22 mouse cellular contexts compared by ENCODE assay signal in the genomic region with DNA sequence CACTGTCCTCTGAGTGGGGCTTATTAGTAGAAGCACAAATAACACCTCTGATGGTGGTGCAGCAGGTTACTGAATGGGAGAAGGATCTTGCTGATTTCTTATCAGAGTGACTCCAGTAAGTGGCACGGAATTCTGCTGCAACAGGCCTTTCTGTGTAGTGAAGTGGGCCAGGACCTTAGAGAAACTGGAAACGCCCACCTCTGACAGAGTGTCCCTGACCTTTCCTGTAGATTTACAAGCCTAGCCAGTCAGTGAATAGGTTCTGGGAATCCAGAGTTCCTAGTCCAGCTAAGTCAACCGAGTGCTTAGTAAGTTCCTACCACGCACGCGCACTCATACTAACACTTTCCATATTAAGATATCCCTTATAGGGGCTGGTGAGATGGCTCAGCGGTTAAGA. TPM values are rescaled to one million over a fixed set of nuclear protein-coding genes. Genes with fewer than 3 reads are reported as not detected.
A peak's percentile ranks its signal among the peaks of the same experiment; 100 is the strongest.
DNase-seq lines count a peak whose midpoint lies in the region; ATAC-seq and TF ChIP-seq lines count a peak whose summit lies in the region.
"Had no signal": no experiment of that assay in that cellular context is flagged by ENCODE, and none has a peak within 500 bp of the region (broad histone marks: within the 10 kb centered on the region; RNA-seq: fewer than 3 reads in every experiment).

No protein-coding gene starts in this region.

- H3K27ac ChIP-seq in kidney, adult 2 months (ENCODE audit: insufficient read depth, low read depth, low read length) = no peak overlapping the region
- H3K27ac ChIP-seq in lung, postnatal 0 days (ENCODE audit: low read length) = no peak overlapping the region
- H3K27ac ChIP-seq: embryonic facial prominence, embryonic 12.5 days; forebrain, embryonic 15.5 days; heart, embryonic 10.5 days; hindbrain, embryonic 12.5 days had no signal

- no peaks in the 10 kb centered on the region; the same call in 1 of the 2 replicates for H3K4me1 ChIP-seq in kidney, adult 2 months (ENCODE audit: control insufficient read depth, insufficient read depth, low read length)
- H3K4me1 ChIP-seq in lung, postnatal 0 days (ENCODE audit: insufficient read depth, low read depth, low read length) = 0 out of 2 replicates have a peak, but pooled peaks cover 2% of the 10 kb centered on the region
- H3K4me1 ChIP-seq: embryonic facial prominence, embryonic 12.5 days; forebrain, embryonic 15.5 days; hindbrain, embryonic 12.5 days had no signal

- TF ChIP-seq EP300 in lung, postnatal 0 days (IDR thresholded peaks at IDR 0.05) = no peak

- no peaks in the 10 kb centered on the region for H3K9me3 ChIP-seq in lung, postnatal 0 days (ENCODE audit: low read length)
- H3K9me3 ChIP-seq: embryonic facial prominence, embryonic 12.5 days; forebrain, embryonic 15.5 days; heart, embryonic 10.5 days; hindbrain, embryonic 12.5 days had no signal

- no peak for TF ChIP-seq CTCF in kidney, adult 2 months (conservative IDR thresholded peaks at IDR 0.05; ENCODE audit: insufficient read depth, insufficient read length, low read depth, low read length)
- TF ChIP-seq CTCF in lung, postnatal 0 days (IDR thresholded peaks at IDR 0.05) = no peak

- no peak overlapping the region for H3K9ac ChIP-seq in lung, postnatal 0 days (replicated peaks; ENCODE audit: low read depth)
- H3K9ac ChIP-seq: embryonic facial prominence, embryonic 12.5 days; forebrain, embryonic 15.5 days; hindbrain, embryonic 12.5 days had no signal

- H3K4me2 ChIP-seq in lung, postnatal 0 days (replicated peaks; ENCODE audit: low read depth, low read length) = no peak overlapping the region
- H3K4me2 ChIP-seq: embryonic facial prominence, embryonic 12.5 days; forebrain, embryonic 15.5 days; hindbrain, embryonic 12.5 days had no signal

- no peaks in the 10 kb centered on the region for H3K36me3 ChIP-seq in kidney, adult 2 months (ENCODE audit: control insufficient read depth, insufficient read depth, low read length)
- no peaks in the 10 kb centered on the region for H3K36me3 ChIP-seq in lung, postnatal 0 days (ENCODE audit: insufficient read depth, low read length)
- H3K36me3 ChIP-seq: embryonic facial prominence, embryonic 12.5 days; forebrain, embryonic 15.5 days; heart, embryonic 10.5 days; hindbrain, embryonic 12.5 days had no signal

- H3K4me3 ChIP-seq in kidney, adult 2 months (ENCODE audit: insufficient read depth, low read depth, low read length) = no peak overlapping the region
- H3K4me3 ChIP-seq in lung, postnatal 0 days (ENCODE audit: low read depth, low read length) = no peak overlapping the region
- H3K4me3 ChIP-seq: embryonic facial prominence, embryonic 12.5 days; forebrain, embryonic 15.5 days; heart, embryonic 10.5 days; hindbrain, embryonic 12.5 days had no signal

- 80% methylated on average over 7 of the region's 7 CpGs for WGBS in kidney, adult 2 months
- WGBS in lung, postnatal 0 days = 63% methylated on average over 7 of the region's 7 CpGs

- peak; percentile 50 for DNase-seq in kidney, adult 2 months
- no peak for DNase-seq in kidney, postnatal 25 days
- peak; percentile 32 for DNase-seq in lung, postnatal 0 days (ENCODE audit: low spot score)
- no peak for DNase-seq in lung, adult 18-20 months
- DNase-seq in adrenal gland, postnatal 25 days = peak; percentile 29
- no peak for DNase-seq in embryo, embryonic 9.5 days (ENCODE audit: extremely low spot score)
- no peak for DNase-seq in layer of hippocampus, adult 8-10 months (ENCODE audit: low spot score in 2 of 2)
- DNase-seq in cerebellum, postnatal 4 days (ENCODE audit: low spot score in 2 of 2) = no peak
- DNase-seq: cerebellum, adult 11-12 months; cerebellum, adult 9-10 months; cerebellum, postnatal 36 days; embryo, embryonic 11 days; gastrocnemius, postnatal 10 days; heart, adult 18-20 months; heart, postnatal 10 days; heart, postnatal 4 days had no signal

- H3K27me3 ChIP-seq in kidney, adult 2 months (replicated peaks; ENCODE audit: control insufficient read depth, insufficient read depth, low read length) = no peaks in the 10 kb centered on the region
- H3K27me3 ChIP-seq in lung, postnatal 0 days (replicated peaks; ENCODE audit: insufficient read depth, low read length) = no peaks in the 10 kb centered on the region
- H3K27me3 ChIP-seq: embryonic facial prominence, embryonic 12.5 days; forebrain, embryonic 15.5 days; hindbrain, embryonic 12.5 days had no signal

- no peak for TF ChIP-seq POLR2A in kidney, adult 2 months (IDR thresholded peaks at IDR 0.05; ENCODE audit: low read depth, low read length)

- ATAC-seq in lung, postnatal 0 days = no peak
- ATAC-seq: forebrain, embryonic 15.5 days; hindbrain, embryonic 16.5 days; inflammation-experienced regulatory T-cells, adult 6 months had no signal

RNA-seq across cellular contexts. Expression of gene Gtpbp4, which starts 25.7 kb away (rescaled TPM):
- 4.7 and 7.5 TPM in 2 replicates for polyA plus RNA-seq in kidney, adult 2 months (2012; rRNA removed)
- 39.5 and 39.8 TPM in 2 replicates for polyA plus RNA-seq in lung, postnatal 0 days (2015; fragmentation: Nextera tagmentation; extraction: Ambion mirVana)
- total RNA-seq in adrenal gland, postnatal 25 days (2021) = 56.0 and 65.4 TPM in 2 replicates
- 10 to 100 TPM; 40.5 to 46.4 (median 43.4) TPM for total RNA-seq in layer of hippocampus, adult 8-10 months (2022)

Comparison
In these comparisons a context has a peak if more than half of its experiments do, and no peak if none do; other contexts are left out.
1. DNase-seq: peak in kidney, adult 2 months (single experiment), lung, postnatal 0 days (single experiment) and adrenal gland, postnatal 25 days (single experiment); none in kidney, postnatal 25 days (0 of 2), lung, adult 18-20 months (0 of 2), embryo, embryonic 9.5 days (single experiment), layer of hippocampus, adult 8-10 months (0 of 2) and cerebellum, postnatal 4 days (0 of 2).